Mouse (Mus musculus): ENCODE data around the gene Krtap3-1. TPM values are rescaled to one million over a fixed set of nuclear protein-coding genes. Genes with fewer than 3 reads are reported as not detected.

Gene Krtap3-1
- polyA plus RNA-seq, 1 experiment from 2014 or later, result not detected

- H3K27me3 ChIP-seq (replicated peaks), result no peaks in the 10 kb centered on the region
- no peak within 1 kb of the TSS for H3K9ac ChIP-seq
- H3K4me1 ChIP-seq (replicated peaks), result no peaks in the 10 kb centered on the region
- H3K4me3 ChIP-seq, result no peak within 1 kb of the TSS
- no peak within 1 kb of the TSS for H3K27ac ChIP-seq (ENCODE audit: poor library complexity, severe bottlenecking)
- no peaks in the 10 kb centered on the region for H3K36me3 ChIP-seq
- ATAC-seq (ENCODE audit: insufficient number of reproducible peaks, low FRiP score), result no peak
- H3K9me3 ChIP-seq (replicated peaks), result no peaks in the 10 kb centered on the region
- H3K4me2 ChIP-seq, result no peak within 1 kb of the TSS
- WGBS, result 86% methylated on average over 13 of the region's 13 CpGs
Observed at GRCm38 (mm10) chr11:99521288-99521860, 45.1 kb downstream of the Krtap3-1 start, which contains the start of gene Krt39. Krt39 (minus strand) TSS chr11:99521338.

Other genes starting within 250 kb of the Krtap3-1 start
- not detected in 2 replicates for gene Krt25, start 243.7 kb downstream of the Krtap3-1 start, polyA plus RNA-seq (2016; fragmentation: Nextera tagmentation; extraction: Ambion mirVana)
- gene Krt26, start 228.7 kb downstream of the Krtap3-1 start, polyA plus RNA-seq (2016; fragmentation: Nextera tagmentation; extraction: Ambion mirVana), result not detected in 2 replicates
- gene Krt27, start 215.5 kb downstream of the Krtap3-1 start, polyA plus RNA-seq (2016; fragmentation: Nextera tagmentation; extraction: Ambion mirVana), result 0.12 TPM in 1 of 2 replicates, not detected in the other
- 0.12 and 0.20 TPM in 2 replicates for gene Krt28, start 191.7 kb downstream of the Krtap3-1 start, polyA plus RNA-seq (2016; fragmentation: Nextera tagmentation; extraction: Ambion mirVana)
- gene Krt10, start 177.3 kb downstream of the Krtap3-1 start, polyA plus RNA-seq (2016; fragmentation: Nextera tagmentation; extraction: Ambion mirVana), result 16.6 and 18.8 TPM in 2 replicates
- not detected in 2 replicates for gene Krt12, start 144.4 kb downstream of the Krtap3-1 start, polyA plus RNA-seq (2016; fragmentation: Nextera tagmentation; extraction: Ambion mirVana)
- 3.6 and 4.1 TPM in 2 replicates for gene Krt20, start 128.5 kb downstream of the Krtap3-1 start, polyA plus RNA-seq (2016; fragmentation: Nextera tagmentation; extraction: Ambion mirVana)
- 0.27 and 0.52 TPM in 2 replicates for gene Krt23, start 73.5 kb downstream of the Krtap3-1 start, polyA plus RNA-seq (2016; fragmentation: Nextera tagmentation; extraction: Ambion mirVana)
- gene Krt39, start 45.3 kb downstream of the Krtap3-1 start, polyA plus RNA-seq (2016; fragmentation: Nextera tagmentation; extraction: Ambion mirVana), result not detected in 2 replicates
- not detected in 2 replicates for gene Krt40, start 23.5 kb downstream of the Krtap3-1 start, polyA plus RNA-seq (2016; fragmentation: Nextera tagmentation; extraction: Ambion mirVana)
- gene Krtap3-3, start 15.8 kb downstream of the Krtap3-1 start, polyA plus RNA-seq (2016; fragmentation: Nextera tagmentation; extraction: Ambion mirVana), result not detected in 2 replicates
- gene Krtap3-2, start 9.8 kb downstream of the Krtap3-1 start, polyA plus RNA-seq (2016; fragmentation: Nextera tagmentation; extraction: Ambion mirVana), result not detected in 2 replicates
- not detected in 2 replicates for gene Gm11939, start 7.2 kb downstream of the Krtap3-1 start, polyA plus RNA-seq (2016; fragmentation: Nextera tagmentation; extraction: Ambion mirVana)
- not detected in 2 replicates for gene Krtap1-5, start 14.4 kb upstream of the Krtap3-1 start, polyA plus RNA-seq (2016; fragmentation: Nextera tagmentation; extraction: Ambion mirVana)
- not detected in 2 replicates for gene Krtap1-4, start 17.0 kb upstream of the Krtap3-1 start, polyA plus RNA-seq (2016; fragmentation: Nextera tagmentation; extraction: Ambion mirVana)
- gene Krtap1-3, start 24.7 kb upstream of the Krtap3-1 start, polyA plus RNA-seq (2016; fragmentation: Nextera tagmentation; extraction: Ambion mirVana), result not detected in 2 replicates
- gene Krtap9-3, start 31.5 kb upstream of the Krtap3-1 start, polyA plus RNA-seq (2016; fragmentation: Nextera tagmentation; extraction: Ambion mirVana), result not detected in 2 replicates
- not detected in 2 replicates for gene Gm11938, start 36.7 kb upstream of the Krtap3-1 start, polyA plus RNA-seq (2016; fragmentation: Nextera tagmentation; extraction: Ambion mirVana)
- gene Gm11937, start 43.6 kb upstream of the Krtap3-1 start, polyA plus RNA-seq (2016; fragmentation: Nextera tagmentation; extraction: Ambion mirVana), result not detected in 2 replicates
- gene Krtap2-4, start 48.2 kb upstream of the Krtap3-1 start, polyA plus RNA-seq (2016; fragmentation: Nextera tagmentation; extraction: Ambion mirVana), result not detected in 2 replicates
- gene Gm11562, start 53.8 kb upstream of the Krtap3-1 start, polyA plus RNA-seq (2016; fragmentation: Nextera tagmentation; extraction: Ambion mirVana), result not detected in 2 replicates
- gene Krtap4-1, start 61.6 kb upstream of the Krtap3-1 start, polyA plus RNA-seq (2016; fragmentation: Nextera tagmentation; extraction: Ambion mirVana), result not detected in 2 replicates
- not detected in 2 replicates for gene Krtap4-2, start 68.5 kb upstream of the Krtap3-1 start, polyA plus RNA-seq (2016; fragmentation: Nextera tagmentation; extraction: Ambion mirVana)
- gene Krtap4-7, start 77.5 kb upstream of the Krtap3-1 start, polyA plus RNA-seq (2016; fragmentation: Nextera tagmentation; extraction: Ambion mirVana), result not detected in 2 replicates
- not detected in 2 replicates for gene Gm11555, start 83.6 kb upstream of the Krtap3-1 start, polyA plus RNA-seq (2016; fragmentation: Nextera tagmentation; extraction: Ambion mirVana)
- gene Gm11563, start 92.3 kb upstream of the Krtap3-1 start, polyA plus RNA-seq (2016; fragmentation: Nextera tagmentation; extraction: Ambion mirVana), result not detected in 2 replicates
- not detected in 2 replicates for gene Krtap4-6, start 99.3 kb upstream of the Krtap3-1 start, polyA plus RNA-seq (2016; fragmentation: Nextera tagmentation; extraction: Ambion mirVana)
- gene Gm14190, start 124.1 kb upstream of the Krtap3-1 start, polyA plus RNA-seq (2016; fragmentation: Nextera tagmentation; extraction: Ambion mirVana), result not detected in 2 replicates
- not detected in 2 replicates for gene Gm14180, start 167.7 kb upstream of the Krtap3-1 start, polyA plus RNA-seq (2016; fragmentation: Nextera tagmentation; extraction: Ambion mirVana)
- gene Gm11595, start 206.3 kb upstream of the Krtap3-1 start, polyA plus RNA-seq (2016; fragmentation: Nextera tagmentation; extraction: Ambion mirVana), result not detected in 2 replicates
- not detected in 2 replicates for gene Krtap4-8, start 214.1 kb upstream of the Krtap3-1 start, polyA plus RNA-seq (2016; fragmentation: Nextera tagmentation; extraction: Ambion mirVana)
- not detected in 2 replicates for gene Krtap4-9, start 218.6 kb upstream of the Krtap3-1 start, polyA plus RNA-seq (2016; fragmentation: Nextera tagmentation; extraction: Ambion mirVana)
- not detected in 2 replicates for gene Gm11596, start 226.8 kb upstream of the Krtap3-1 start, polyA plus RNA-seq (2016; fragmentation: Nextera tagmentation; extraction: Ambion mirVana)
- not detected in 2 replicates for gene Gm11569, start 232.3 kb upstream of the Krtap3-1 start, polyA plus RNA-seq (2016; fragmentation: Nextera tagmentation; extraction: Ambion mirVana)
- not detected in 2 replicates for gene Gm11554, start 237.8 kb upstream of the Krtap3-1 start, polyA plus RNA-seq (2016; fragmentation: Nextera tagmentation; extraction: Ambion mirVana)
- not detected in 2 replicates for gene Krtap4-13, start 243.3 kb upstream of the Krtap3-1 start, polyA plus RNA-seq (2016; fragmentation: Nextera tagmentation; extraction: Ambion mirVana)
- not detected in 2 replicates for gene Gm11564, start 249.0 kb upstream of the Krtap3-1 start, polyA plus RNA-seq (2016; fragmentation: Nextera tagmentation; extraction: Ambion mirVana)